Mouse (Mus musculus) kidney, postnatal 25 days (tissue): ENCODE measurements around the gene Slc25a13.

Experiments
- DNase-seq, 2 experiments: peaks; one replicate each; pipeline ENCODE4 v3.0.0; 2021; ENCODE audit warnings: mixed read lengths in 2 of 2

The Slc25a13 gene

DNA sequence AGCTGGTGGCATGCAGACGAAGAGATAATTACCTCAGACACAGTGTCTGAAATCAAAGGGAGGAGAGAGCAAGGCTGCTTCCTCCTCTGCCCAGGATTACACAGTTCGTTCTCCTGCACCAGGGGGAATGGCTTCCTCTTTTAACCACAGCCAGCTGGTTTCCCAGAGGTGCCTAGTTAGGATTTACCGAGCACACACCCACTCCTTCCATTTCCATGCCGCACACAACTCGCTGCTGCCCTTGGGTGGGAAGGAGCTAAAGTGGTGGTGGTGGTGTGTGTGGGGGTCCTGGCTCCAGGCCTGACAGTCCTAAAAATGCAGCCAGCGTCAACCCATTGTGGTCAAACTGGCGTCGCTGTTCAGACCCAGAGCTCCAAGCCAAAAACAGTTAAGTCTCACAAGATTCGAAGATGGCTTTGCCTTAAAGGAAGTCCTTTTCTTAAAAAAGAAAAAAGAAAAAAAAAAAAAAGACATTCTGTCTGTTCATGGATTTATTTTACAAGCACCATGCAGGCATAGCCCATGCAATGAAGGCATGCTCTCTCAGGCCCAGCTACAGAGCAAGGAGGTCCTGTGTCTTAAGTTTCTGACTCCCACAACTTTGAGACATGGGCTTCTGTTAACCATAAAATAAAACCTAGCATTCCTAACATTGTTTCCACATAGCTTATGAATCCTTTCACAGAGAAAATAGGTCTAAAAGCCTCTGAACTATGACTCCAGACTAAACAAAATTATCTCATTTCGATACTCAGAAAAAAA lies 104.0 kb downstream of the Slc25a13 start:
- no peak for DNase-seq

DNA sequence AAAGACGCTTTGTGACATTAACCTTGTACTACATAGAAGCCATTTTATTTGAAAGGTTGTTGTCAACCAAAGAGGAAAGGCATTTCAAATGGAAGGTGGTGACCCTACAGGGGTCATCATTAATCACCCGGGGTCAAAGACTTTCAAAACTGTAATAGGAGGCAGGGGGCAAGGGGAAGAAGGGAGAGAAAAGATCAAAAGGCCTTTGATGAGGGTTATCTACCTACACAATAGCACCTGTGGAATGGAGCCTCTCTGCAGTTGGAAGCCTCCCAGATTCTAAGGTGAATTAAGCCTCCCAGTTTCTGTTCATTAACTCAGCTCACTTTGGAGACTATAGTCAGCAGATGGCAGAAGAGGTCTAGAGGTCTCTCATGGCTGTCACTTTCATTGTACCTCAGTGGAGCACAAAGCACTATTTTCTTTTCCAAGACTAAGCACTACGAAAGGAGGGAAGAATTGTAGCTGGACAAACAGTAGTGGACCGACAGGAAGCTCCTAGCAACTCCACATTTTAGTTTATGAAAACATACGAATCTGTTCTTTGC lies 109.5 kb downstream of the Slc25a13 start:
- DNase-seq = no peak

DNA sequence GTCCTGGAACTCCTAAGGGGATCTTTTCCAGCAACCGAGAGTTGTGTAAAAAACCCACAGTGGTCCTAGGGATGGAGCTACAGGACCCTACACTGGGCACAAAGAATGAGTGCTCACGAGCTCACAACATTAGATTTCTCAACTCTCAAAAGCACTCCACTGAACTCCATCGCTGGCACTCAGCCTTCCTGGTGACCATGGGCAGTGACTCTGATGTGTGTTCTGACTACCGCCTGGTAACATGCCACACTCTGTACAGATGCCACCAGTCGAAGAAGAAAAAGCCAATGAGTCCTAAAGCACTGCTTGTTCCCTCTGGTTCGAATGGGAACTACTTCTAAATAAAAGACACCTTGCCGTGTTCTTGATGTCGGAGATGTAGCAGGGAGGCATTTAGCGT lies 111.4 kb downstream of the Slc25a13 start:
- no peak for DNase-seq

DNA sequence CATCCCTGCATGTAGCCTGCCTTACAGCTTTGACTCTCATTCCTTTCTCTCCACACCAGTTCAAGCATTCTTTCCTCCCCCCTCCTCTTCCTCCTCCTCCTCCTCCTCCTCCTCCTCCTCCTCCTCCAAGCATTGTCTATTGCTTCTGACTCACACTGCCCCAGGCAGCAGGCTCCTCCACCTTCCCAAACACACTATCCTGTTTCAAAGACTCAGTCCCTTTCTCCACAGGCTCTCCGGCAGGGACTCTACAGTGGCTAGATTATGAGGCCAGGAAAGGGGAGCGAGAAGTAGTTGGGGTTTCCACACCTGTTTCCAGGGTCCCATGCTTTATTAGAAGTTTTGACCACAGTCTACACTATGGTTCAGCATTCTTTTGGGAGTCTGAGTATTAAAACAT lies 113.5 kb downstream of the Slc25a13 start:
- DNase-seq = no peak

DNA sequence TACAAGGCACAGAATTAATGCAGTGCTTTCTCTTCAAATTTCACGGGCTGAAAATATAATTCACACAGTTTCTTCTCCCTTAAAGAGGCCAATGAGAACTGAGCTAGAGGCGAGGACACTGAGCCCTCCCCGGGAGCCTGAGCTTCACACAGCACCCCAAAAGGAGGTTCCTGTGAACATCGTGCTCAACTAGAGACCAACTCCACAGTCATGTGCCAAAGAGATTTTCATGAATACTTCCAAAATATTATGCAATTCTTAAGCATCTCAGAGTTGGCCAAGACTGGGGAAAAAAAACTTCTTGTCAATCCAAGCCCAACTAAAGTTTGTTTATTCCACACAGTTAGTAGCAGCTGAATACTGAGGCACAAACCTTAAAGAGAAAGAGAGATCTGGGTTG lies 115.4 kb downstream of the Slc25a13 start:
- DNase-seq = no peak

DNA sequence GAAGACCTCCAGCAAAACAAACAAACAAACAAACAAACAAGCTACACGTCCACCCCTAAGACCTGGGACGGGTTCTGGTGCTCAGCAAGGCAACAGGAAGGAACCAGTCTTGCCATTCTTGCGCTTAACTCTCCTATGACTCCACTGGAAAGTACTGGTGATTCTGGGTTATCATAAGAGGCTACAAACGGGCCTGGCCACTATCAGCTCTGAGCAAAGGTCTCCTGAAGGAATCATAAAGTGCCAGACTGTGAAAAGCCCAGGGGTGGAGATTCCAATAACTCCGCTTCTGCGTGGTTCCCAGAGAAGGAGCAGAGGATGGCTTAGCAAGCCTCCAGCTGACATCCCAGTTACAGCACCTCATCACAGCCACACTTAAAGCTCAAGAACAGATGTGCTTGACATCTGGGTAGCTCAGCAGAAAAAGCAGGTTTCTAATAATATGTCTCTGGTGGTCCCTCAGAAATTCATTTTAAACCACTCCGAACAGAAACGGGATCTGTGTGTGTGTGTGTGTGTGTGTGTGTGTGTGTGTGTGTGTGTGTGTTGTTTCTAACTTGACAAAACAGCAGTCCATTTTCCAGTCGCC lies 116.0 kb downstream of the Slc25a13 start:
- no peak for DNase-seq

DNA sequence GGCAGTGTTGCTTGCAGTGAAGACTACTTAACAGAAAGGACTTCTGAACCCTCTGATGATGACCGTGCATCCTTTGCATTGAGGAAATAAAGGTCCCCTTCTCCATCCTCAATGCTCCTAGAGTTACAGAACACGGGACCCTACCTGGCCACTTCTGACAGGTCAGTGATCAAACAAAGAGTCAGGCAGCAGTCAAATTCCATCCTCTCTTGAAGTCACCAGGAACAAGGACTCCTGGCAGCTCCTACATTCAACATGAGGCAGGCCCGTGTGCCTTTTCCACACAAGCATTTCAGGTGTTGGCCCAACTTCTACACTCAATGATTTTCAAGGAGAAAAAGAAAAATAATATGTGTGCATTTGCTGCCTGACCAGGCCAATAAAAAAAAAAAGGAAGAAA lies 123.0 kb downstream of the Slc25a13 start:
- DNase-seq = no peak

DNA sequence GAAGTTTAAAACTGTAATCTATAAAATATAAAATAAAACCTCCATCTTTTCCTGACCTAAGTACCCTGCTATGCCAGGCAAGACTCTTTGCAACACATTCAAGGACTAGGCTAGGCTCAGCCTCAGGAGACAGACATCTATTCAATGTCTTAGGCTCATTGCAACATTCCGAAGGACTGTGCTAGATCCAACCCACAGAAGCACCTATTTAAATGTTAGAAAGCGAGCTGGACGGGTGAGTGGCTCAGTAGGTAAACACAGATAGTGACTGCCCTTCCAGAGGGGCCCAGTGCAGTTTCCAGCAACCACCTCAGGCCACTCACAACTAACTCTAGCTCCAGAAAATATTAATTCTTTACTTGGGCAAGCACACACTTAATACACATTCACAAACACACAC lies 123.5 kb downstream of the Slc25a13 start:
- no peak for DNase-seq

DNA sequence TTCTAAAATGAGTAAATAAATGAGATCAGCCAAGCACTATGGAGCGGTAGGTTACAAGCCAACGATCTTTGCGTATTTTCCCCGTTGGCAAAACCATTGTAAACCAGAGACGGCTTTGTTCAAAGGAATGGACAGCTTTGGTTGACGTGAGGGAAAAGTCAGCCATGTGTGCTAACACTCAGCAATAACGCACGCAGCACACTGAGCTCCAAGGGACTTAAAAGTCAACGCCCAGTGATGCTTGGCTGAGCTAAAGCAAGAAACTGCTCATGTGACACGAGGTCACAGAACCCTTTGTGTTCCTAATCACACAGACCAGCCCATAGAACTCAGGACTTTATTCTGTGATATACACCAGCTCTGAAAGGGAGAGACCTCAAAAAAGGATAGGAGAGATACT lies 124.5 kb downstream of the Slc25a13 start:
- no peak for DNase-seq

DNA sequence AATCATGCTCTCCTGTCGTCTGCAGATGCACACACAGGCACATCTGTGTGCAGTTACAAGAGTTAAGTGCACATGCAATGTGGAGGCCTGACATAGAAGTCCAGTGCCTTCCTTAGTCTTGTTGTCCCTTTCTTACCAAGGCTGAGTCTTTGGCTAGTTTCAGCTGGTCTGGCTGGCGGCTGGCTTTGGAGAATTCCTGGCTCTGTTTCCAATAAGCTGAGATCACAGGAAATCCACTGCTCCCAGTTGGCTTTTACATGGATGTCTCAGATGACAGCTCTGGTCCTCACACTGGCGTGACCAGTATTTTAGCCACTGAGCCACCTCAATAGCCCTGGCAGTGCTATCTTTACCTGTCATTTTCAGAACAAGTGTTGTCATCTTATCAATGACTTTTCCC lies 126.0 kb downstream of the Slc25a13 start:
- no peak for DNase-seq

DNA sequence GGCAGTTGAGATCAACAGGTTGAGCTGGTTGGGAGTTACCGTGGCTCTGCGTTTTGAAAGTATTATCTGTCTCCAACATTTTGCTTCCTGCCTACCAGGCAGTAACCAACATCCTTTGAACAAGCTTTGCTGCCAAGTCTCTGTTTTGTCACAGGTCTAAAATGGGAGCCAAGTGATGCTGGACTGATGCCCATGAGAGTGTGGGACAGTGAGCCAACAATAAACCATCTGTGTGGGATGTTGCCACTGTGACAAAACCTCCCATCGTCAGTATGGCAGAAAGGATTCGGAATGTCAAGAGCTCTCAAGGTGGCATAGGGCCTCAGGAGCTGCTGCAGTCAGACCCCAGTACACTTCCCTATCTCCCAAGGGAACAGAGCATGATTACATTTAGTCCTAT lies 128.8 kb downstream of the Slc25a13 start:
- DNase-seq = no peak

DNA sequence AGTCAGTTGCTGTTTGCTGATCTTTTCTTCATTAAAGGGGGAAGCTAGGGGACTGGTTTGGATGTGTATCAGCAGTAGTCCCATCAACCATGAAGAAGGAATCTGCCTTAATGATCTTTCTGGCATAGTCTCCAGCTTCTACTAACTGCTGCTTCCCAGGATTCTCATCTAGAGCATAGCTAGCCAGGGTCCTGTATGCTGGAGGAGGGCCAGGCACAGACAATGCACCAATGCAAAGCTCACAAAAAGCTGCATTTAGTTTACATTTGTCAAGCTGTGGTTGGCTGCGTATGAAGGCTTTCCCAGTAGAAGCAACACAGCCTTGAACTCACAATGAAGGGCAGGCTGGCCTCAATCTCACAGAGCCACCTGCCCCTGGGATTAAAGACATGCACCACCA lies 136.5 kb downstream of the Slc25a13 start:
- no peak for DNase-seq

DNA sequence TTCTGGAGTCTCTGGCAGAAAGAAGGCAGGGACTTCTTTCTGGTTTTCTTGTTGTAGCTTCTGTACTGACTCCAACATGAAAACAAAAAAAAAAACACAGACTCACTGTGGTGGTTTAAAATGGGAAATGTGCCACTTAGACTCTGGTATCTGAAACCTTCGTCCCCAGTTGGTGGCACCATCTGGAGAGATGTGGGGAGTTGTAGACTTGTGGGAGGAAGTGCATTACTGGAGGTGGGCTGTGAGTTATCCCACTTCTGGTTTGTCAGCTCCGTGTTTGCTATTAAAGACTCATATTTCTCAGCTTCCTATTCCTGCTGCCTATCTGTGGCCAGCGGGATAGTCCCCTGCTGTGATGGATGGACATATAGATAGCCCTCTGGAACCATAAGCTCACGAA lies 139.7 kb downstream of the Slc25a13 start:
- DNase-seq = no peak

DNA sequence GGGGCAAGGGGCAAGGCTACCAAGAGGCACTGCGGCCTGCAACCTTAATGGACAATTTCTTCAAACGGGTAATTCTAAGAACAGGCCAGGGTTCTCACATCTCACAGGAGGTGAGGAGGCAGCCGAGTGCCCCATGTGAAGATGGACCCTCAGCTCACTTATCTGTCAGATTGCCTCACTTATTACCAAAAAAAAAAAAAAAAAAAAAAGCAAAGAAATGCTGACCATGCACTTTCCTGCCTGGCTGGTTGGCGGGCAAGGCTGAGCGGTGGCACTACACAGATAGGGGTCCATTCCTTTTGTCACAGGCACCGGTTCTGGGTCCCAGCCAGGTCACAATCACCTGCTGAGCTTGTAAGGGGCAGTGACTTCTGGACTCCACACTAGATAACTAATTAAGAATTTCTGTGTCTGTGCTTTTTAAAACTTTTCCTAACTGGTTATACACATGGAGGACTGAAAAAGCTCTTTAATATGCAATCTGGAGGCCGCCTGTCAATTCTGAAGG lies 141.0 kb downstream of the Slc25a13 start:
- peak; percentile 23 to 50 for DNase-seq

DNA sequence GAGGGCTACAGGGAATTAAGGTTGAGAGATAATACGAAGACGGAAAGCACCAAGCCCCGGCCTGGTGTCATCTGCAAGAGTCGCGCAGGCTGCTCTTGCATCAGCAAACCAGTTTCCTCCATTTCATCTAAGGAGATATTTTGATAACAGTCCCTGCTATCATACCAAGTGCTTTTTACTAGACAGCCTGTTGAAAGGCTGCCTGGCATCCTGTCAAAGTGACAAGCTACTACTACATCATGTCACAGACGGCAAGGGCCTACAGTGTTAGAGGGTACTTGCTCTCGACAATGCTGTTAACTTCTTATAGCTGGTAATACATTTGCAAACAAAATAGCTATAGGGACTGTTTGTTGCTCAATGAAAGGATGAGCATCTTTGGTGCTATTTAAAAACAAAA lies 145.9 kb downstream of the Slc25a13 start:
- no peak for DNase-seq

DNA sequence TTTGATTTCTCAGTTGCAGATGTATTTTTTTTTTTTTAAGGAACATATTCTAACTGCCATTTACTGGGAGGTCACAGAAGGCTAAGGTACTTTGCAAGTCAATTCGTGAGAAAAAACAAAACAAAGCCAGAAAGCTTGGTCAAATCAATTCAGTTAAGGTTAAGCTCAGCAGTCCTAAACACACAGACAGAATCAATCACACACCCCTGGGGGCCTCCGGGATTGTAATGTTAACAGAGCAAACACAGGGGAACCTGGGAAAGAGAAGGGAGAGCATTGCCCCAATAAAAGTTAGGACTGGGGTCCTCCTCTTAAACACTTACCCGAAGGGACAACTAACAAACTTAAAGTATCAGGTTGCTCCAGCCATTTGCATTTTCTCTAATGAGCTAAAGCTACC lies 147.0 kb downstream of the Slc25a13 start:
- DNase-seq = no peak

DNA sequence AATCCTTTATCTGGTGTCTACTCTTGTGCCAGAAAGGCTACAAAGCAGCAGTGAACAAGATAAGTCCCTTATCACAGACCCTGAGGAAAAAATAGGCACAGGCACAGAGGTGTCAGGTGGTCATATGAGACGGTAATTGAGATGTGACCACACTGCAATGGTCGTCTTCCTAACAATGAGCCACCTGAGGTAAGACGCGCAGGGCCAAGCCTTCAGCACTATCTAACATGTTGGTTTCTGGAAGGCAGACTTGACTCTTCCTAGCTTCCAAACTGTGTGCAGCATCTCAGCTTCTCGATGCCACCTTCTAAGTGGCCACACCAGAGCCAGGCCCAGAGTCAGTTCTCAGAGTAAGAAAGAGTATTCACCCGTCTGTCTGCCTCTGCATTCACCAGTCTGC lies 149.8 kb downstream of the Slc25a13 start:
- DNase-seq = no peak

DNA sequence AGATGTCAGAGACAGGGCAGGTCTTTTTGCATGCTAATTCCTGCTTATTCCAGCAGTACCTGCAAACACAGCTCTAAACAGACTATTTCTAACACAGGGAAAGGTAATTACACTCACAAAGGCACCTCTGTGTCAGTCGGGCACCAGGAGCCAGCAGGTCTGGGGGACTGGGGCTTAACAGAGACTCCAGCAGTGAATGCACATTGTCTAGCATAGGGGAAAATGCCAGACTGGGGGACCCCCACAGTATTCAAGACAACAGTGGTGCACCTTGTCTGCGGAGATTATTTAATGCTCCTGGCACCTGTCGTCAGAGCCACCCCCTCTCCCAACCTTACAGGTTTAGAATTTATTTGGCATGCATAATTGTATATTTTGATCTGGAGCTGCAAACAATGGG lies 158.4 kb downstream of the Slc25a13 start:
- no peak for DNase-seq

DNA sequence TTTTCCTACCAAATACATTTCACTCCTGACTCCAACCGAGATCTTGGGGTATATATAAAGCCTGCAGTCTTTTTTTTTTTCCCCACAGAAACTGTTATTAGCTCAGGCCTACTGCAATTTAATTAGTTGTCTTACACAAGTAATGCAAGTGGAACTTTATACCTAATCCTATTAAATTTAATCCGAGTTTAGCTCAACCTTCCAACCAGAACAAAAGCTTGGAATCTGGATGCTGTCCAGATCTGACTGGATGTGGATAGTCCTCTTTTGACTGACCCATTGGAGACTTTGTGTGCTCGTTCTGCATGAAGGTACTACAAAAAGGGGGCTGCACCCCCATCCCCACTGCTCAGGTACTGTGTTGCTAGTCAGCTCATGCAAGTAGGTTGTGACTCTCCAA lies 163.0 kb downstream of the Slc25a13 start:
- DNase-seq = peak; percentile 14 to 41

DNA sequence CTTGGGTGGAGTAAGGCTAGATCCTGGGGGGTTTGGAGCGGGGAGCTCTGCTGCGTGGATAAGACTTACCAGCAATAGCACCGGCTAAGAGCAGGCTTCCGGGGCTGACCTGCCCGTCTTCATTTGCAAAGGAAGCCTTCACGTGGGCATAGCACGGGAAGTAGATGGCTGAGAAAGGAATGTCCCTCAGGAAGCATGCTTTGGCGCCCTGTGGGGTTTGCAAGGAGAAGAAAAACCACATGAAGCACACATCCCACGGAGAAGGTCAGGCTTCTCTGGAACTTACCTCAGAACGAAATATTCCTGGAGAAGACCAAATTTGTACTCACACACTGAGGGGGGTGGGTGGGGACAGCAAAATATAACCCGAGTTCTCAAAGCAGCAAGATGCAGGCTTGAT lies 164.3 kb downstream of the Slc25a13 start:
- DNase-seq = no peak

DNA sequence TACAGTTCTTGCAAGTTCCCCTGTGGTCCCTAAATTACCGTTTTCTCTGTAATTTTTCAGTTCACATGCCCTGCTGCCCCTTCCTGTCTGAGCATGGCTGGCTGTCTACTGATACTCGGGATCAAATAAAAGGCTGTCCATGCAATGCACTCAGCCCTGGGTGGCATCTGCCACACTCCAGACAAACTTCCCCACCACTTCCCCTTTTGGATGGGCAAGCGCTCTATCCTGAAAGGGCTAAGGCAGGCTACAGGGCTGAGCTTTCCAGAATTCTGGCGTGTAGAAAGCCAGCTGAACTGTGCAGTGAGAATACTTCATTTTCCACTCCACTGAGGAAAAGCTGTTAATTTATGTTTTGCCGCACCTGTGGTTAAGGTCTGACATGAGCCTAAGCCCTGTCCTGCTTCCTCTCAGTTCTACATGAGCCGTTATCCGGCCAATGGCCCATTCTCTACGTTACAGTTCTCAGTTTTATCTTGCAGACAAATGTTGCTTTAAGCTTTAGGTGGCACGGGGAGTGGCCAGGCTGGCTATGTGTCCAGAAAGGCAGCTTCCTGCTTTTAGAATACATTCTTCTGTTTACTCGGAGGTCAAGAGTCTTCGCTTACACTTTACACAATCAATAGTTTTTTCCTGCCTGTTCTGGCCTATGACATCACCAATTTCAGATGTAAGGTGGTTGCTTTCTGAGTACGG lies 170.1 kb downstream of the Slc25a13 start:
- no peak for DNase-seq

DNA sequence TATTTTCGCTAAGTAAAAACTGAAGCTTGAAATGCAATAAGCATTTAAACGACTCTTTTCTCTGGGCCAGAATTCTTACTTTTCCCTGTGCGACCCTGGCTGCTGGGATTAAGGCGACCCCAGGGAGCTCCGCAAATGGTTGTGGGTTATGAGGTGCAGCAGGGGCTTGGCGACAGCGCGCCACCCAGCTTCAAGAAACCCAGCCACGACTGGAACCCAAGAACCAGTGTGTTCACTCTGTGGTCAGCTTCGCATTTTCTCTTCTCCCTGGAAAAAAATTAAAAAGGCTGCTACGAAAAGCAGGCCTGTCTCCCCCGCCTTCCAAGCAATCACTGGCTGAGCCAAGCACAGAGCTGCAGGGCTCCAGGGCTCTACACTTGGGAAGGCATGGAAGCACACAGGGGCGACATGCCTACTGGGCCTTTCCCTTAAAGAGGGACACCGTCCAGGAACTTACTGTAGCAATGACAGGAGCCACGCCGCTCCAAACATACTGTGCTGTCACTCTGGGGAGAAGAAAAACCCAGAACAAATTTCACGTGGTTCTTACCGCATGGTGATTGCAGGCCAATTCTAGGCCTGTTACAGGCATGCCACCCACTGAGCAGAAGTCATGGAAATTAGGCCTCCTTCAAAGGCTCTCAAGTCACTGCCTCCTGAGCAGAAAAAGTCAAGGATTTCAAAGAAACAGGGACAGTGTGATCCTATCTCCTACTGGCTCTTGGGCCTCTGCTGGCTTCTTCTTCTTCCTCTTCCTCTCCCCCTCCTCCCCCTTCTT lies 178.0 kb downstream of the Slc25a13 start:
- DNase-seq = no peak

DNA sequence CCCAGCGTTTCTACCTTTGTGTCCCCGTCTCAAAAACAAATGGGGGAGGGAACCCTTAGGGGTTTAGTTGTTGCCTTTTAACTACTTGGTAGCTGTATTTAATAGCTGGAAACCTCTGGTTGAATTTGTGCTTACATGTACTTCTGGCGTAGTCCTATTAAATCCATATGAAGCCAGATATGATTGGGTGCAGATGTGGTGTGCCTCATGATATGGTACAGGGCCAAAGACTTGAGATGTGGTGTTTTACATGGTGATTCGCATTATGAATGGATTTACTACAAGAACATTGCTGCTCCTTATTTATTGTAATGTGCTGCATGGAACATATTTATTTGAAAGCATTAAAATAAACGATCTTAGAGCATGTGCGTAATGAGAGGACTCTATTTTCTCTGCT lies 189.3 kb downstream of the Slc25a13 start:
- no peak for DNase-seq
